In the genomic region with DNA sequence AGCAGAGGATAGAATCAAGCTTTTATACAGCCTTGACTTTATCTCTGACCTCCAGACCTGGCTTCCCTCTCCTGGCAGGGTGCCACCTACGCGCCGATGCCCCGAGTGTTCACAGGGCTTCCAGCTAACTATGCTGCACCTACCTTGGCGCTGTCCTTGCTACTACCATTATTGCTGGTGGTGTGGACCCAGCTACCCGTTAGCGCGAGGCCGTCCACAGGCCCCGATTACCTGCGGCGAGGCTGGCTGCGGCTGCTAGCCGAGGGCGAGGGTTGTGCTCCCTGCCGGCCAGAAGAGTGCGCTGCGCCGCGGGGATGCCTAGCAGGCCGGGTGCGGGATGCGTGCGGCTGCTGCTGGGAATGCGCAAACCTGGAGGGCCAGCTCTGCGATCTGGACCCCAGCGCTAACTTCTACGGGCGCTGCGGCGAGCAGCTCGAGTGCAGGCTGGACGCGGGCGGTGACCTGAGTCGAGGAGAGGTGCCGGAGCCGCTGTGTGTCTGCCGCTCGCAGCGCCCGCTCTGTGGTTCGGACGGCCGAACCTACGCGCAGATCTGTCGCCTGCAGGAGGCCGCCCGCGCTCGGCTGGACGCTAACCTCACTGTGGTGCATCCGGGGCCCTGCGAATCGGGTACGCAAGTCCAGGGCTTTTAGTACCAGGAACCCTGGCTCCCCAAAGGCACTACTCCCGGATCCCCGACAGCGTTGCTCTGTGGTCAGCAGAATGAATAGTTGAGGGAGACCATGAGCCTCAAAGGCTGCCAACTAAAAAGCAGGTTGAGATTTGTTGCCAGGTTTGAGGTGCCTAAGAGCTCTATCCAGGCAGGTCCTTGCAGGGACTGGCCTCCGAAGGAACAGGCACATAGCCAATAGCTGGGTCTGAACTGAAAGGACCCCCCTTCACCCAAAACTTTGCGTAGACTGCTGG, we compare ENCODE assay signal across 8 mouse cellular contexts. TPM values are rescaled to one million over a fixed set of nuclear protein-coding genes. Genes with fewer than 3 reads are reported as not detected.
DNase-seq lines count a peak whose midpoint lies in the region; ATAC-seq and TF ChIP-seq lines count a peak whose summit lies in the region.

No protein-coding gene starts in this region.

- H3K9ac ChIP-seq in neural tube, embryonic 15.5 days (replicated peaks), result peak overlapping the region; percentile 26; the same call in 1 of the 2 replicates

- peak; percentile 47 for TF ChIP-seq CTCF in kidney, adult 2 months (conservative IDR thresholded peaks at IDR 0.05; ENCODE audit: insufficient read depth, insufficient read length, low read depth, low read length)
- peak; percentile 30; the same call in 1 of the 2 replicates for TF ChIP-seq CTCF in lung, adult 2 months (IDR thresholded peaks at IDR 0.05; ENCODE audit: insufficient read depth, low read length)

- TF ChIP-seq POLR2A in kidney, adult 2 months (IDR thresholded peaks at IDR 0.05; ENCODE audit: low read depth, low read length), result no peak
- 0 out of 2 replicates have a peak, but pooled peaks have one; percentile 0 for TF ChIP-seq POLR2A in lung, adult 2 months (IDR thresholded peaks at IDR 0.05; ENCODE audit: borderline replicate concordance, extremely low read depth, low read depth, low read length)

- H3K4me2 ChIP-seq in neural tube, embryonic 15.5 days, result peak overlapping the region; percentile 99

- DNase-seq in right cerebral cortex, postnatal 14 days, result peak; percentile 50
- DNase-seq in right cerebral cortex, postnatal 10 days (ENCODE audit: low spot score in 2 of 2), result no peak
- DNase-seq in cerebellum, postnatal 36 days, result peak; percentile 69 to 75
- peak; percentile 55 to 69 for DNase-seq in gastrocnemius, postnatal 36 days
- DNase-seq in kidney, adult 2 months, result peak; percentile 68
- peak; percentile 76 for DNase-seq in lung, adult 2 months
- peak; percentile 58 to 64 for DNase-seq in urinary bladder, postnatal 36 days (ENCODE audit: low spot score in 2 of 2)

- 3% methylated on average over 62 of the region's 62 CpGs for WGBS in kidney, adult 2 months
- WGBS in lung, adult 2 months, result 3% methylated on average over 62 of the region's 62 CpGs
- whole genome bisulfite sequencing in neural tube, embryonic 15.5 days, result under 1% methylated on average over 62 of the region's 62 CpGs

- no peaks in the 10 kb centered on the region for H3K4me1 ChIP-seq in kidney, adult 2 months (ENCODE audit: control insufficient read depth, insufficient read depth, low read length)
- peaks cover 4% of the 10 kb centered on the region for H3K4me1 ChIP-seq in lung, adult 2 months (ENCODE audit: control insufficient read depth, insufficient read depth, low read length)
- peaks cover 58% of the 10 kb centered on the region for H3K4me1 ChIP-seq in neural tube, embryonic 15.5 days

- H3K36me3 ChIP-seq in kidney, adult 2 months (ENCODE audit: control insufficient read depth, insufficient read depth, low read length), result no peaks in the 10 kb centered on the region
- no peaks in the 10 kb centered on the region for H3K36me3 ChIP-seq in neural tube, embryonic 15.5 days

- no peaks in the 10 kb centered on the region for H3K9me3 ChIP-seq in neural tube, embryonic 15.5 days (replicated peaks)

- H3K27ac ChIP-seq in kidney, adult 2 months (ENCODE audit: insufficient read depth, low read depth, low read length), result no peak overlapping the region
- no peak overlapping the region for H3K27ac ChIP-seq in neural tube, embryonic 15.5 days (replicated peaks)

- H3K4me3 ChIP-seq in kidney, adult 2 months (ENCODE audit: insufficient read depth, low read depth, low read length), result peak overlapping the region; percentile 38
- peak overlapping the region; percentile 70 for H3K4me3 ChIP-seq in lung, adult 2 months (replicated peaks; ENCODE audit: extremely low read depth, low read depth, low read length)
- peak overlapping the region; percentile 70 for H3K4me3 ChIP-seq in neural tube, embryonic 15.5 days (replicated peaks)

- ATAC-seq in neural tube, embryonic 15.5 days (ENCODE audit: low FRiP score), result no peak

- intact Hi-C loops in gastrocnemius, postnatal 36 days (cut with DNase I), result no loop called here

- H3K27me3 ChIP-seq in kidney, adult 2 months (replicated peaks; ENCODE audit: control insufficient read depth, insufficient read depth, low read length), result no peaks in the 10 kb centered on the region
- peaks cover 79% of the 10 kb centered on the region for H3K27me3 ChIP-seq in neural tube, embryonic 15.5 days (replicated peaks)

RNA-seq across cellular contexts. Expression of a gene that starts 1.8 kb away (rescaled TPM):
- total RNA-seq in gastrocnemius, postnatal 36 days (2021), result 1 to 10 TPM; 3.9 to 7.8 TPM
- 1.9 and 2.1 TPM in 2 replicates for polyA plus RNA-seq in kidney, adult 2 months (2012; rRNA removed)
- 10.4 and 11.0 TPM in 2 replicates for polyA plus RNA-seq in lung, adult 2 months (2012; rRNA removed)
- polyA plus RNA-seq in neural tube, embryonic 15.5 days (2015; fragmentation: Nextera tagmentation; extraction: Ambion mirVana), result 3.0 and 5.3 TPM in 2 replicates

RNA-seq across cellular contexts. Expression of a gene that starts 29.5 kb away (rescaled TPM):
- total RNA-seq in gastrocnemius, postnatal 36 days (2021), result 10 to 100 TPM; 17.8 to 19.8 TPM
- 20.8 and 23.5 TPM in 2 replicates for polyA plus RNA-seq in kidney, adult 2 months (2012; rRNA removed)
- 61.8 and 84.2 TPM in 2 replicates for polyA plus RNA-seq in lung, adult 2 months (2012; rRNA removed)
- polyA plus RNA-seq in neural tube, embryonic 15.5 days (2015; fragmentation: Nextera tagmentation; extraction: Ambion mirVana), result 68.6 and 75.8 TPM in 2 replicates

RNA-seq across cellular contexts. Expression of a gene that starts 31.3 kb away (rescaled TPM):
- total RNA-seq in gastrocnemius, postnatal 36 days (2021), result 1 to 10 TPM; 5.1 to 5.7 TPM
- 0.74 and 0.99 TPM in 2 replicates for polyA plus RNA-seq in kidney, adult 2 months (2012; rRNA removed)
- polyA plus RNA-seq in lung, adult 2 months (2012; rRNA removed), result 0.64 and 1.2 TPM in 2 replicates
- polyA plus RNA-seq in neural tube, embryonic 15.5 days (2015; fragmentation: Nextera tagmentation; extraction: Ambion mirVana), result 1.5 and 2.6 TPM in 2 replicates

Comparison
In these comparisons a context has a peak if more than half of its experiments do, and no peak if none do; other contexts are left out.
1. DNase-seq: peak in right cerebral cortex, postnatal 14 days (single experiment), cerebellum, postnatal 36 days (2 of 2), gastrocnemius, postnatal 36 days (2 of 2), kidney, adult 2 months (single experiment), lung, adult 2 months (single experiment) and urinary bladder, postnatal 36 days (2 of 2); none in right cerebral cortex, postnatal 10 days (0 of 2).
2. Peak in every context shown above with its lines, with median percentiles within 50 percentile points of each other: H3K4me3 ChIP-seq.